Mouse (Mus musculus): ENCODE measurements around the gene Ctnnd2.

DNA sequence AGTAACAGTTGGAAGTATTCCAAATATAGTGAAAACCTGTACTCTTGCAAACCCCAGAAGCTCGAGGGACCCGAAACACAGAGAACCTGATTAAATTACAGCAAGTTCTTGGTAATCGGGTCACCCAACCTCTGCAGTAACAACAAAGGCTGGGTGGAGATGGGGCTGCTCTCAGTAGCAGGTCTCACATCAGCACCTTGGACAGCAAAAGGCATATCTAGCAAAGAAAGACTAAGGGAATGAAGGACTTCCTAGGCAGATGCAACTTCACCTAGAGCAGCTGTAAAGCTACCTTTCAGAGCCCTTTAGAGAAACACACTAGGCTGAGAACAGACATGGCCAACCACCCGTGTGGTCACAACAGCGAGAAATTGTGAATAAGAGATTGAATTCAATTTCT, 741.0 kb downstream of the Ctnnd2 start:
- TF ChIP-seq POLR2A (IDR thresholded peaks at IDR 0.05; ENCODE audit: insufficient read length, low read depth) (no peak), MAX (IDR thresholded peaks at IDR 0.05; ENCODE audit: low read depth) (peak; percentile 83), SRF (IDR thresholded peaks at IDR 0.05; ENCODE audit: control insufficient read depth, insufficient read length, low read depth) (no peak), TCF12 (IDR thresholded peaks at IDR 0.05; ENCODE audit: insufficient read depth, poor library complexity, severe bottlenecking) (no peak), MYOG (IDR thresholded peaks at IDR 0.05; ENCODE audit: control insufficient read depth in 1 of 3, insufficient read depth in 1 of 3, insufficient read length in 2 of 3, low read depth in 2 of 3) (no peak)
